Mouse (Mus musculus) ES-E14 (cell line): Measurements from ENCODE around the gene Pard3. TPM values are rescaled to one million over a fixed set of nuclear protein-coding genes. Genes with fewer than 3 reads are reported as not detected.

ENCODE experiments used
- DNase-seq: peaks from one replicate; pipeline ENCODE4 v3.0.0-alpha.2; 2013; ENCODE audit warnings: low read depth, low spot score
- H3K27ac ChIP-seq: 2 replicates; pipeline ENCODE4 v1.5.1; 2012; ENCODE audit warnings: low read depth, mild to moderate bottlenecking, low read length, moderate library complexity, mixed read lengths; ENCODE audit not compliant: poor library complexity, insufficient read depth, severe bottlenecking
- H3K36me3 ChIP-seq: 2 replicates; pipeline ENCODE4 v1.6.1; 2012; ENCODE audit warnings: mild to moderate bottlenecking, low read length, moderate library complexity, mixed read lengths; ENCODE audit not compliant: control insufficient read depth, poor library complexity, insufficient read depth, severe bottlenecking
- H3K4me1 ChIP-seq, 2 experiments: fragments of 150-350 bp in 1 of 2; sonication (generic) in 1 of 2; 2 replicates each; pipeline ENCODE4 v1.6.1; 2012; ENCODE audit warnings: low read length in 2 of 2, mild to moderate bottlenecking in 1 of 2, mixed read lengths in 1 of 2; ENCODE audit not compliant: control insufficient read depth in 2 of 2, insufficient read depth in 2 of 2, poor library complexity in 1 of 2
- H3K4me3 ChIP-seq, 2 experiments: fragments of 150-350 bp in 1 of 2; sonication (generic) in 1 of 2; 2 replicates each; pipeline ENCODE4 v1.5.1; 2012; ENCODE audit warnings: low read length in 2 of 2, low read depth in 1 of 2, mild to moderate bottlenecking in 1 of 2, mixed read lengths in 1 of 2; ENCODE audit not compliant: insufficient read depth in 1 of 2, poor library complexity in 1 of 2, severe bottlenecking in 1 of 2
- H3K9ac ChIP-seq: 2 replicates; pipeline ENCODE4 v1.6.1; 2012; ENCODE audit warnings: low read depth, mild to moderate bottlenecking, low read length, mixed read lengths; ENCODE audit not compliant: poor library complexity, insufficient read depth, severe bottlenecking
- H3K9me3 ChIP-seq: fragments of 150-350 bp; sonication (generic); 2 replicates; pipeline ENCODE4 v1.6.1; 2012; ENCODE audit warnings: low read depth, mild to moderate bottlenecking, low read length; ENCODE audit not compliant: control insufficient read depth, insufficient read depth
- CHD2 ChIP-seq: IDR thresholded peaks from 2 replicates; pipeline ENCODE4 v1.6.1; 2014; ENCODE audit warnings: mild to moderate bottlenecking, low read depth, low read length, inconsistent platforms
- HCFC1 ChIP-seq: IDR thresholded peaks from 2 replicates; pipeline ENCODE4 v1.6.1; 2012; ENCODE audit warnings: low read length, inconsistent platforms, borderline replicate concordance; ENCODE audit not compliant: insufficient read depth
- MAFK ChIP-seq: IDR thresholded peaks from 2 replicates; pipeline ENCODE4 v1.6.1; 2014; ENCODE audit warnings: mild to moderate bottlenecking, low read depth, low read length, inconsistent platforms; ENCODE audit not compliant: insufficient read depth
- ZC3H11A ChIP-seq: IDR thresholded peaks from 2 replicates; pipeline ENCODE4 v1.6.1; 2012; ENCODE audit warnings: low read depth, mild to moderate bottlenecking, inconsistent platforms, low read length, borderline replicate concordance
- ZNF384 ChIP-seq: IDR thresholded peaks from 2 replicates; pipeline ENCODE4 v1.6.1; 2012; ENCODE audit warnings: low read depth, low read length, inconsistent platforms
- in situ Hi-C, 2 experiments: fragments of 600-800 bp; cut with MboI; formaldehyde crosslinking; loops; one replicate each; pipeline ENCODE4 v1.15.1; 2025; ENCODE audit warnings: low sequenced_read_pairs in 2 of 2, inconsistent platforms in 1 of 2; ENCODE audit not compliant: unreplicated experiment in 2 of 2
- total RNA-seq: library from RNA; depleted of rRNA; stranded (reverse); fragments of 300-350 nt; gene quantifications from 2 replicates; pipeline ENCODE4 v1.2.3, GENCODE M21; 2012

Pard3 gene
- total RNA-seq, 1 experiment = 30.2 TPM

GRCm38 (mm10) chr8:127438625-127439391 is 375.1 kb downstream of the Pard3 start:
- no peak for DNase-seq
- Histone ChIP-seq H3K9me3 (no peaks in the 10 kb centered on the region), H3K36me3 (no peaks in the 10 kb centered on the region; the same call in 1 of the 2 replicates), H3K9ac (no peak overlapping the region), H3K4me1 (peaks cover 14 to 40% of the 10 kb centered on the region in 2 experiments), H3K4me3 (no peak overlapping the region), H3K27ac (no peak overlapping the region)
- TF ChIP-seq ZNF384 = no peak
- TF ChIP-seq ZC3H11A = no peak
- no peak for TF ChIP-seq CHD2
- TF ChIP-seq HCFC1 = no peak
- no peak for TF ChIP-seq MAFK
- in situ Hi-C loops = no loop called here

- Histone ChIP-seq H3K36me3 (no peaks in the 10 kb centered on the region; the same call in 1 of the 2 replicates), H3K9ac (no peak overlapping the region), H3K4me3 (0 out of 4 replicates have a peak overlapping the region, but pooled peaks have one; percentile 3 to 13), H3K27ac (0 out of 2 replicates have a peak overlapping the region, but pooled peaks have one; percentile 4), H3K4me1 (peaks cover 14 to 40% of the 10 kb centered on the region in 2 experiments), H3K9me3 (no peaks in the 10 kb centered on the region)
- TF ChIP-seq ZC3H11A (no peak), HCFC1 (no peak), MAFK (no peak), CHD2 (no peak), ZNF384 (no peak)
- no peak for DNase-seq
- in situ Hi-C loops = no loop called here
These were observed 375.9 kb downstream of the Pard3 start for GRCm38 (mm10) chr8:127439392-127440160.

- no peak for DNase-seq
- Histone ChIP-seq H3K9ac (no peak overlapping the region), H3K9me3 (no peaks in the 10 kb centered on the region), H3K27ac (peak overlapping the region; percentile 4; the same call in 1 of the 2 replicates), H3K36me3 (no peaks in the 10 kb centered on the region; the same call in 1 of the 2 replicates), H3K4me1 (peaks cover 14 to 39% of the 10 kb centered on the region in 2 experiments), H3K4me3 (0 out of 4 replicates have a peak overlapping the region, but pooled peaks have one; percentile 3 to 13)
- in situ Hi-C loops = no loop called here
- TF ChIP-seq MAFK = peak; percentile 89
- TF ChIP-seq ZNF384 = peak; percentile 53; the same call in 1 of the 2 replicates
- TF ChIP-seq CHD2 = no peak
These were observed 376.6 kb downstream of the Pard3 start for GRCm38 (mm10) chr8:127440161-127440833.

GRCm38 (mm10) chr8:127440834-127441485 is 377.3 kb downstream of the Pard3 start:
- H3K27ac ChIP-seq = no peak overlapping the region; the same call in 1 of the 2 replicates
- TF ChIP-seq MAFK (no peak), ZC3H11A (no peak), ZNF384 (no peak), HCFC1 (no peak), CHD2 (no peak)
- H3K4me3 ChIP-seq = peak overlapping the region in 1 of 2 experiments; percentile 26; a peak in 1 of 4 replicates
- no peak for DNase-seq
- H3K36me3 ChIP-seq = no peaks in the 10 kb centered on the region; the same call in 1 of the 2 replicates
- in situ Hi-C loops = no loop called here
- no peak overlapping the region for H3K9ac ChIP-seq
- no peaks in the 10 kb centered on the region for H3K9me3 ChIP-seq
- H3K4me1 ChIP-seq = peaks cover 14 to 36% of the 10 kb centered on the region in 2 experiments
